Mouse (Mus musculus): ENCODE results near the gene Rfx2. TPM values are rescaled to one million over a fixed set of nuclear protein-coding genes. Genes with fewer than 3 reads are reported as not detected.
A peak's percentile ranks its signal among the peaks of the same experiment; 100 is the strongest.

The Rfx2 gene
- polyA plus RNA-seq, 1 experiment from 2014 or later = 2.5 TPM

GRCm38 (mm10) chr17:56823352-56823751 lies 7.5 kb downstream of the Rfx2 start:
- no peak overlapping the region for H3K9ac ChIP-seq (ENCODE audit: low read depth, low read length)
- ATAC-seq = no peak
- H3K4me3 ChIP-seq (ENCODE audit: low read length) = no peak overlapping the region
- H3K4me2 ChIP-seq (ENCODE audit: low read depth, low read length) = no peak overlapping the region
- H3K27me3 ChIP-seq (replicated peaks; ENCODE audit: control insufficient read depth, insufficient read depth, low read length) = no peaks in the 10 kb centered on the region
- no peaks in the 10 kb centered on the region for H3K36me3 ChIP-seq (ENCODE audit: control insufficient read depth, insufficient read depth, low read length)
- WGBS = 55% methylated on average over 2 of the region's 2 CpGs
- H3K9me3 ChIP-seq (ENCODE audit: control insufficient read depth, low read length) = no peaks in the 10 kb centered on the region
- no peak overlapping the region for H3K27ac ChIP-seq (ENCODE audit: low read length)
- peaks cover 3% of the 10 kb centered on the region; the same call in 1 of the 2 replicates for H3K4me1 ChIP-seq (ENCODE audit: control insufficient read depth, insufficient read depth, low read length)

GRCm38 (mm10) chr17:56822380-56822779 lies 8.4 kb downstream of the Rfx2 start:
- Histone ChIP-seq H3K9me3 (ENCODE audit: control insufficient read depth, low read length) (no peaks in the 10 kb centered on the region), H3K27ac (ENCODE audit: low read length) (no peak overlapping the region), H3K36me3 (ENCODE audit: control insufficient read depth, insufficient read depth, low read length) (no peaks in the 10 kb centered on the region), H3K27me3 (replicated peaks; ENCODE audit: control insufficient read depth, insufficient read depth, low read length) (no peaks in the 10 kb centered on the region), H3K4me3 (ENCODE audit: low read length) (no peak overlapping the region), H3K9ac (ENCODE audit: low read depth, low read length) (no peak overlapping the region), H3K4me2 (ENCODE audit: low read depth, low read length) (no peak overlapping the region), H3K4me1 (ENCODE audit: control insufficient read depth, insufficient read depth, low read length) (peaks cover 3% of the 10 kb centered on the region; the same call in 1 of the 2 replicates)
- 49% methylated on average over 2 of the region's 2 CpGs for WGBS
- no peak for ATAC-seq

DNA sequence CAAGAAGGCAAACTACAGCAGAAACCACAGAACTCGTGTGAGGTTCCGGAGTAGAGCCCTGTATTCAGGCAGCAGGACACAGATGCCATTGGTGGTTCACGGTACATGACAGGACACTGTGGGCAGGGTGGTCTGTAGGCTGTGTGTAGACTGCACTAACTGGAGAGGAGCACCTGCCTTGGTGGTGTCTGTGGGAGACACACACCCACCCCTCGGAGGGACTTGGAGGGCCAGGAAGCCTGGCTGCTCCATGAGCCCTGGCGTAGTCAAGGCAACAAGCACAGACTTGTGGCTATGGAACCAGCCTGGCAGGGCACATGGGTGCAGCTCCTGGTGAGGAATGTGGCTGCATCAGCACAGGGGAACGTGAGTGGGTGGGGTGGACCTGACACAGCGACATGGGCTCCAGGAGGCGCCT lies 11.1 kb downstream of the Rfx2 start:
- Histone ChIP-seq H3K4me2 (ENCODE audit: low read depth, low read length) (no peak overlapping the region), H3K4me1 (ENCODE audit: control insufficient read depth, insufficient read depth, low read length) (peaks cover 6% of the 10 kb centered on the region; the same call in 1 of the 2 replicates), H3K27ac (ENCODE audit: low read length) (no peak overlapping the region), H3K27me3 (replicated peaks; ENCODE audit: control insufficient read depth, insufficient read depth, low read length) (no peaks in the 10 kb centered on the region), H3K9ac (ENCODE audit: low read depth, low read length) (peak overlapping the region; percentile 9; the same call in 1 of the 2 replicates), H3K36me3 (ENCODE audit: control insufficient read depth, insufficient read depth, low read length) (no peaks in the 10 kb centered on the region), H3K4me3 (ENCODE audit: low read length) (no peak overlapping the region), H3K9me3 (ENCODE audit: control insufficient read depth, low read length) (no peaks in the 10 kb centered on the region)
- 64% methylated on average over 8 of the region's 8 CpGs for WGBS
- no peak for ATAC-seq

DNA sequence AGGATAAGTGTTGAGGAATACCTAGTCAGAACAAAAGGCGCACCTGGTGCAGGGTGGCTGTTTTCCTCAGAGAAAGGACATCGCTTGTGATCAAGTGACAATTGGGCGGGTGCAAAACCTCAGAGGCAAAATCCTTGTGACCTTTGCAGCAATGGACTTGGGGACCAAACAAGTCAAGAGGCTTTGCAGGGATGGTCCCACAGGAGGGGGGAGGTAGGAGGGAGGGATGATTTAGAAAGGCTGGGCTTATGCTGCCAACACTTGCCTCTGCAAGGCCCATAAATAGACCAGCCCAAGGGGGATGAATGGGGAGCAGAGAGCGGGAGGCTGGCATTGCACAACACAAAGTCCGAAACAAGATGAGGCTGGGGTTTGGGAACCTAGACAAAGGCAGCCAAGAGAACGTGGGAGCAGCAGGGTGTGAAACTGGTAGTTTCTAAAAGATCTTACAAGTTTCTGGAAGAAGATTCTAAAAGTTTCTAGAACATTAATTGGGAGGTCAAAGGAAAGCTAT lies 11.7 kb downstream of the Rfx2 start:
- H3K4me3 ChIP-seq (ENCODE audit: low read length) = no peak overlapping the region
- H3K36me3 ChIP-seq (ENCODE audit: control insufficient read depth, insufficient read depth, low read length) = no peaks in the 10 kb centered on the region
- H3K27me3 ChIP-seq (replicated peaks; ENCODE audit: control insufficient read depth, insufficient read depth, low read length) = no peaks in the 10 kb centered on the region
- ATAC-seq = no peak
- WGBS = 66% methylated on average over 6 of the region's 6 CpGs
- H3K9ac ChIP-seq (ENCODE audit: low read depth, low read length) = no peak overlapping the region
- peaks cover 8% of the 10 kb centered on the region; the same call in 1 of the 2 replicates for H3K4me1 ChIP-seq (ENCODE audit: control insufficient read depth, insufficient read depth, low read length)
- no peak overlapping the region for H3K4me2 ChIP-seq (ENCODE audit: low read depth, low read length)
- no peaks in the 10 kb centered on the region for H3K9me3 ChIP-seq (ENCODE audit: control insufficient read depth, low read length)
- no peak overlapping the region for H3K27ac ChIP-seq (ENCODE audit: low read length)

GRCm38 (mm10) chr17:56818067-56818636 lies 12.7 kb downstream of the Rfx2 start:
- Histone ChIP-seq H3K27me3 (replicated peaks; ENCODE audit: control insufficient read depth, insufficient read depth, low read length) (no peaks in the 10 kb centered on the region), H3K27ac (ENCODE audit: low read length) (no peak overlapping the region), H3K4me1 (ENCODE audit: control insufficient read depth, insufficient read depth, low read length) (peaks cover 8% of the 10 kb centered on the region; the same call in 1 of the 2 replicates), H3K9ac (ENCODE audit: low read depth, low read length) (no peak overlapping the region), H3K9me3 (ENCODE audit: control insufficient read depth, low read length) (no peaks in the 10 kb centered on the region), H3K4me3 (ENCODE audit: low read length) (no peak overlapping the region), H3K4me2 (ENCODE audit: low read depth, low read length) (no peak overlapping the region), H3K36me3 (ENCODE audit: control insufficient read depth, insufficient read depth, low read length) (no peaks in the 10 kb centered on the region)
- ATAC-seq = no peak
- WGBS = 43% methylated on average over 11 of the region's 11 CpGs

DNA sequence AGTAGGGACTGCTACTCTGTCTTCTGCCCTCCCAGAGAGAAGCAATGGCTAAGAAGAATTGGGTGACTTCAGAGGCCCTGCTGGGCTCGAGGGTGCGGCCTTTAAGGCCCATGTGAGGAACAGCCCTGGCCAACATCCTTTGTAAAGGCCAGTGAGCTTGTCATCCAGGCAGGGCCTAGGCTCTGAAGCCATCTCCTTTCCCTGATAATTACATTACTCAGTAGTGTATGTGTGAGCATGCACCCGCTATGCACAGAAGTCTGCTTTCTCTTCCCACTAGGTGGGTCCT lies 15.8 kb downstream of the Rfx2 start:
- ATAC-seq = no peak
- H3K4me2 ChIP-seq (ENCODE audit: low read depth, low read length) = no peak overlapping the region
- no peaks in the 10 kb centered on the region for H3K36me3 ChIP-seq (ENCODE audit: control insufficient read depth, insufficient read depth, low read length)
- no peaks in the 10 kb centered on the region for H3K27me3 ChIP-seq (replicated peaks; ENCODE audit: control insufficient read depth, insufficient read depth, low read length)
- peaks cover 18% of the 10 kb centered on the region for H3K4me1 ChIP-seq (ENCODE audit: control insufficient read depth, insufficient read depth, low read length)
- H3K9ac ChIP-seq (ENCODE audit: low read depth, low read length) = no peak overlapping the region
- H3K4me3 ChIP-seq (ENCODE audit: low read length) = no peak overlapping the region
- 63% methylated on average over 3 of the region's 3 CpGs for WGBS
- H3K27ac ChIP-seq (ENCODE audit: low read length) = 0 out of 2 replicates have a peak overlapping the region, but pooled peaks have one; percentile 33
- no peaks in the 10 kb centered on the region for H3K9me3 ChIP-seq (ENCODE audit: control insufficient read depth, low read length)

DNA sequence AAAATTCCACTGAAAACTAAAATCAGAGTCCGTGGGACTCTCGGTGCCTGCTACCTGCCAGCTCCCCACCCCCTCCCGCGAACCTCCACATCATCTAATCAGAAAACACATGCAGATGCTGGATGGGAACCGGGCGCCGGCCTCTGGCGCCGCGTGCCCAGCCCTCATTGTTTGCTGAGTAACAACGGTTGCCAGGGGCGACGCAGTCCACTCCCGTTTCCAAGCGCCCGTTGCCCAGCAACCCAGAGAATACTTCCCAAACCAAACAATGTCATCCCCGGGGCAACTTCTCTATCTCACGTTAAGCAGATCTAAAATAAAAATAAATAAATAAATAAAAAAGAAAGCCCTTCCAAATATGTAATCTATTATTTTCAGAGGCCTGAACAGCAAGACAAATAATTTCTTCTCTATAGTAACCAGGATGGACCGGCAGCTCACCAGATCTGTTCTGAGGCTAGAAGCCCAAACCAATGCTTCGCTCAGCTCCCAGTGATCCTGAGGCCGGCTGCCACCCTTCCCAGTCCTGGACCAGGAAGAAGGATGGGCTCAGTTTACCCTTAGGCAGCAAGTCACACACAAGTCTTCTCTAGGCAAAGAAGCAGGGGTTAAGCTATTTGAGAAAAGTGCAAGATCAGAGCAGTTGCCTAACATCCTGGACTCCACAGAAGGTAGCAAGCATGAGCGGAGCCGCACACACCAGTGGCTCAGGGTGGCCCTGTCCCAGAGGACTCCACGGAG lies 16.3 kb downstream of the Rfx2 start:
- Histone ChIP-seq H3K4me3 (ENCODE audit: low read length) (no peak overlapping the region), H3K9me3 (ENCODE audit: control insufficient read depth, low read length) (no peaks in the 10 kb centered on the region), H3K9ac (ENCODE audit: low read depth, low read length) (no peak overlapping the region), H3K4me2 (ENCODE audit: low read depth, low read length) (no peak overlapping the region), H3K27ac (ENCODE audit: low read length) (0 out of 2 replicates have a peak overlapping the region, but pooled peaks have one; percentile 33), H3K36me3 (ENCODE audit: control insufficient read depth, insufficient read depth, low read length) (no peaks in the 10 kb centered on the region), H3K27me3 (replicated peaks; ENCODE audit: control insufficient read depth, insufficient read depth, low read length) (no peaks in the 10 kb centered on the region), H3K4me1 (ENCODE audit: control insufficient read depth, insufficient read depth, low read length) (peaks cover 23% of the 10 kb centered on the region)
- peak; percentile 51; the same call in 1 of the 2 replicates for ATAC-seq
- 12% methylated on average over 24 of the region's 24 CpGs for whole genome bisulfite sequencing

- ATAC-seq = peak; percentile 77
- WGBS = 0% methylated on average over 3 of the region's 3 CpGs
These were observed 20.6 kb downstream of the Rfx2 start for GRCm38 (mm10) chr17:56810245-56810644.

GRCm38 (mm10) chr17:56808518-56808917 lies 22.3 kb downstream of the Rfx2 start:
- Histone ChIP-seq H3K27me3 (replicated peaks; ENCODE audit: control insufficient read depth, insufficient read depth, low read length) (no peaks in the 10 kb centered on the region), H3K27ac (ENCODE audit: low read length) (no peak overlapping the region), H3K36me3 (ENCODE audit: control insufficient read depth, insufficient read depth, low read length) (no peaks in the 10 kb centered on the region), H3K4me2 (ENCODE audit: low read depth, low read length) (no peak overlapping the region), H3K4me3 (ENCODE audit: low read length) (no peak overlapping the region), H3K4me1 (ENCODE audit: control insufficient read depth, insufficient read depth, low read length) (peaks cover 15% of the 10 kb centered on the region), H3K9me3 (ENCODE audit: control insufficient read depth, low read length) (no peaks in the 10 kb centered on the region), H3K9ac (ENCODE audit: low read depth, low read length) (no peak overlapping the region)
- peak; percentile 70 for ATAC-seq
- whole genome bisulfite sequencing = 11% methylated on average over 9 of the region's 9 CpGs

More at GRCm38 (mm10) chr17:56810245-56810644, 20.6 kb downstream of the Rfx2 start:
- no peaks in the 10 kb centered on the region for H3K36me3 ChIP-seq (ENCODE audit: control insufficient read depth, insufficient read depth, low read length)
- H3K27ac ChIP-seq (ENCODE audit: low read length) = peak overlapping the region; percentile 59; the same call in 1 of the 2 replicates
- H3K4me1 ChIP-seq (ENCODE audit: control insufficient read depth, insufficient read depth, low read length) = peaks cover 20% of the 10 kb centered on the region
- no peaks in the 10 kb centered on the region for H3K27me3 ChIP-seq (replicated peaks; ENCODE audit: control insufficient read depth, insufficient read depth, low read length)
- H3K4me2 ChIP-seq (ENCODE audit: low read depth, low read length) = no peak overlapping the region
- H3K4me3 ChIP-seq (ENCODE audit: low read length) = no peak overlapping the region
- H3K9ac ChIP-seq (ENCODE audit: low read depth, low read length) = no peak overlapping the region
- no peaks in the 10 kb centered on the region for H3K9me3 ChIP-seq (ENCODE audit: control insufficient read depth, low read length)
